Mouse (Mus musculus): ENCODE results near the gene Vsig4. TPM values are rescaled to one million over a fixed set of nuclear protein-coding genes. Genes with fewer than 3 reads are reported as not detected.

The Vsig4 gene
- not detected in 2 replicates for polyA plus RNA-seq (2014; fragmentation: Nextera tagmentation; extraction: Ambion mirVana)

DNA sequence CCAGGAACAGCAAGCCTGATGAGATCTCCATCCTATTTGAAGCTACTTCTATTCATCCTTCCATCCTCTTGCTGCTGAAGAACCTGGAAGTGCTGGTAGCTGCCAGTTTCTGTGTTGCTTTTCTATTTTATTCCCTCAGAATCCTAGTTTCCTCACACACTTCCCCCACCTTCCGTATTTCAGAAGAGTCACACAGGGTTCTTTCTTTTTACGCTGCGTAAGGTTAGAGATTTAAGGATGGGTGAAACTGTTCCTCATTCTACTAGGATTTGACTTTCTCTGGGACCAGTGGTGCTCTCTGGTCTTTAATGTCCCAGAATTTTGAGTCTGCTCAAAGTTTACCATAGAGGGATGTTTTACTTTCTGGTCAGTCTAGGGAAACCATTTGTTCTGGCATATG lies at the start of gene Vsig4:
Gene Vsig4 (minus strand): TSS at position 101 of the 400 bp plus-strand sequence.
- 93% methylated on average over 3 of the region's 3 CpGs for WGBS
- no peak within 1 kb of the TSS for H3K4me3 ChIP-seq (ENCODE audit: low read depth, low read length)
- no peak within 1 kb of the TSS for H3K27ac ChIP-seq (ENCODE audit: low read length)
- H3K4me1 ChIP-seq (ENCODE audit: control insufficient read depth, insufficient read depth, low read length): no peaks in the 10 kb centered on the region
- H3K9me3 ChIP-seq (ENCODE audit: control insufficient read depth, low read depth, low read length): no peaks in the 10 kb centered on the region
- H3K36me3 ChIP-seq (ENCODE audit: control insufficient read depth, insufficient read depth, low read length): no peaks in the 10 kb centered on the region
- no peak within 1 kb of the TSS for H3K4me2 ChIP-seq (replicated peaks; ENCODE audit: low read depth, low read length)
- no peak for ATAC-seq (ENCODE audit: insufficient number of reproducible peaks, insufficient read depth, low FRiP score, low read depth)
- H3K27me3 ChIP-seq (ENCODE audit: control insufficient read depth, insufficient read depth, low read length): no peaks in the 10 kb centered on the region
- no peak within 1 kb of the TSS for H3K9ac ChIP-seq (replicated peaks; ENCODE audit: low read depth, low read length)

- H3K4me3 ChIP-seq (ENCODE audit: low read depth, low read length): no peak overlapping the region
- ATAC-seq (ENCODE audit: insufficient number of reproducible peaks, insufficient read depth, low FRiP score, low read depth): no peak
- H3K9ac ChIP-seq (replicated peaks; ENCODE audit: low read depth, low read length): no peak overlapping the region
- no peaks in the 10 kb centered on the region for H3K36me3 ChIP-seq (ENCODE audit: control insufficient read depth, insufficient read depth, low read length)
- WGBS: 55% methylated on average over 2 of the region's 2 CpGs
- no peak overlapping the region for H3K4me2 ChIP-seq (replicated peaks; ENCODE audit: low read depth, low read length)
- no peak overlapping the region for H3K27ac ChIP-seq (ENCODE audit: low read length)
- H3K9me3 ChIP-seq (ENCODE audit: control insufficient read depth, low read depth, low read length): no peaks in the 10 kb centered on the region
- no peaks in the 10 kb centered on the region for H3K4me1 ChIP-seq (ENCODE audit: control insufficient read depth, insufficient read depth, low read length)
- no peaks in the 10 kb centered on the region for H3K27me3 ChIP-seq (ENCODE audit: control insufficient read depth, insufficient read depth, low read length)
These were observed 45.9 kb upstream of the Vsig4 start for GRCm38 (mm10) chrX:96339108-96339507.

GRCm38 (mm10) chrX:96329764-96330163 lies 36.5 kb upstream of the Vsig4 start:
- Histone ChIP-seq H3K4me2 (replicated peaks; ENCODE audit: low read depth, low read length) (no peak overlapping the region), H3K9ac (replicated peaks; ENCODE audit: low read depth, low read length) (no peak overlapping the region), H3K36me3 (ENCODE audit: control insufficient read depth, insufficient read depth, low read length) (no peaks in the 10 kb centered on the region), H3K27ac (ENCODE audit: low read length) (no peak overlapping the region), H3K27me3 (ENCODE audit: control insufficient read depth, insufficient read depth, low read length) (no peaks in the 10 kb centered on the region), H3K4me3 (ENCODE audit: low read depth, low read length) (no peak overlapping the region), H3K4me1 (ENCODE audit: control insufficient read depth, insufficient read depth, low read length) (no peaks in the 10 kb centered on the region), H3K9me3 (ENCODE audit: control insufficient read depth, low read depth, low read length) (no peaks in the 10 kb centered on the region)
- WGBS: 49% methylated on average over 4 of the region's 4 CpGs
- ATAC-seq (ENCODE audit: insufficient number of reproducible peaks, insufficient read depth, low FRiP score, low read depth): no peak

- Histone ChIP-seq H3K4me1 (ENCODE audit: control insufficient read depth, insufficient read depth, low read length) (no peaks in the 10 kb centered on the region), H3K4me3 (ENCODE audit: low read depth, low read length) (no peak overlapping the region), H3K9ac (replicated peaks; ENCODE audit: low read depth, low read length) (no peak overlapping the region), H3K27me3 (ENCODE audit: control insufficient read depth, insufficient read depth, low read length) (no peaks in the 10 kb centered on the region), H3K4me2 (replicated peaks; ENCODE audit: low read depth, low read length) (no peak overlapping the region), H3K27ac (ENCODE audit: low read length) (no peak overlapping the region), H3K36me3 (ENCODE audit: control insufficient read depth, insufficient read depth, low read length) (no peaks in the 10 kb centered on the region), H3K9me3 (ENCODE audit: control insufficient read depth, low read depth, low read length) (no peaks in the 10 kb centered on the region)
- no peak for ATAC-seq (ENCODE audit: insufficient number of reproducible peaks, insufficient read depth, low FRiP score, low read depth)
These were observed 36.7 kb downstream of the Vsig4 start for GRCm38 (mm10) chrX:96256509-96256908.

GRCm38 (mm10) chrX:96239644-96240043 lies 53.6 kb downstream of the Vsig4 start:
- H3K4me3 ChIP-seq (ENCODE audit: low read depth, low read length): no peak overlapping the region
- no peaks in the 10 kb centered on the region for H3K4me1 ChIP-seq (ENCODE audit: control insufficient read depth, insufficient read depth, low read length)
- no peak overlapping the region for H3K9ac ChIP-seq (replicated peaks; ENCODE audit: low read depth, low read length)
- H3K9me3 ChIP-seq (ENCODE audit: control insufficient read depth, low read depth, low read length): no peaks in the 10 kb centered on the region
- WGBS: 76% methylated on average over 2 of the region's 2 CpGs
- no peaks in the 10 kb centered on the region for H3K27me3 ChIP-seq (ENCODE audit: control insufficient read depth, insufficient read depth, low read length)
- ATAC-seq (ENCODE audit: insufficient number of reproducible peaks, insufficient read depth, low FRiP score, low read depth): no peak
- H3K36me3 ChIP-seq (ENCODE audit: control insufficient read depth, insufficient read depth, low read length): no peaks in the 10 kb centered on the region
- no peak overlapping the region for H3K27ac ChIP-seq (ENCODE audit: low read length)
- H3K4me2 ChIP-seq (replicated peaks; ENCODE audit: low read depth, low read length): no peak overlapping the region

- ATAC-seq (ENCODE audit: insufficient number of reproducible peaks, insufficient read depth, low FRiP score, low read depth): no peak
- Histone ChIP-seq H3K4me1 (ENCODE audit: control insufficient read depth, insufficient read depth, low read length) (no peaks in the 10 kb centered on the region), H3K4me2 (replicated peaks; ENCODE audit: low read depth, low read length) (no peak overlapping the region), H3K36me3 (ENCODE audit: control insufficient read depth, insufficient read depth, low read length) (no peaks in the 10 kb centered on the region), H3K27ac (ENCODE audit: low read length) (no peak overlapping the region), H3K4me3 (ENCODE audit: low read depth, low read length) (no peak overlapping the region), H3K9me3 (ENCODE audit: control insufficient read depth, low read depth, low read length) (no peaks in the 10 kb centered on the region), H3K9ac (replicated peaks; ENCODE audit: low read depth, low read length) (no peak overlapping the region), H3K27me3 (ENCODE audit: control insufficient read depth, insufficient read depth, low read length) (no peaks in the 10 kb centered on the region)
- 79% methylated on average over 1 of the region's 1 CpGs for WGBS
These were observed 54.2 kb downstream of the Vsig4 start for GRCm38 (mm10) chrX:96239037-96239436.

DNA sequence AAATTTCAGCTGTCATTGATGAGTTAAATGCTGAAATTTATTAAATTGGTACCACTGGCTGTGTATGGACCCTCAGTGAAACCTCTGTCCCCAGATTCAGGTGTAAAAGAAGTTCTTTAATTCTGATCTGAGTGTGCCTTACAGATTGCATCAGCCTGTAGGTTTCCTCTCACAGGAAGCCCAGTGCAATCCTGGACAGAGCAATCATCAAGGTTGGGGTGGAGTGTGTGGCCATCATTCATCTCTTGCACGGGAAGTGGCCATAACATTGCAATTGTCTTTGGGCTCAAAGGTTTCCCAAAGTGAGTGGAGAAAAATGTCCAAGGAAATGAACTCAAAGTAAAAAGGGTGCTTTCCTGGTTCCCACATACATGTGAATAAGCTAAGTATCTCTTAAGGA lies 57.5 kb downstream of the Vsig4 start:
- Histone ChIP-seq H3K27me3 (ENCODE audit: control insufficient read depth, insufficient read depth, low read length) (no peaks in the 10 kb centered on the region), H3K27ac (ENCODE audit: low read length) (no peak overlapping the region), H3K4me2 (replicated peaks; ENCODE audit: low read depth, low read length) (no peak overlapping the region), H3K36me3 (ENCODE audit: control insufficient read depth, insufficient read depth, low read length) (no peaks in the 10 kb centered on the region), H3K9ac (replicated peaks; ENCODE audit: low read depth, low read length) (no peak overlapping the region), H3K9me3 (ENCODE audit: control insufficient read depth, low read depth, low read length) (no peaks in the 10 kb centered on the region), H3K4me3 (ENCODE audit: low read depth, low read length) (no peak overlapping the region), H3K4me1 (ENCODE audit: control insufficient read depth, insufficient read depth, low read length) (no peaks in the 10 kb centered on the region)
- no peak for ATAC-seq (ENCODE audit: insufficient number of reproducible peaks, insufficient read depth, low FRiP score, low read depth)
- WGBS: 57% methylated on average over 1 of the region's 1 CpGs

DNA sequence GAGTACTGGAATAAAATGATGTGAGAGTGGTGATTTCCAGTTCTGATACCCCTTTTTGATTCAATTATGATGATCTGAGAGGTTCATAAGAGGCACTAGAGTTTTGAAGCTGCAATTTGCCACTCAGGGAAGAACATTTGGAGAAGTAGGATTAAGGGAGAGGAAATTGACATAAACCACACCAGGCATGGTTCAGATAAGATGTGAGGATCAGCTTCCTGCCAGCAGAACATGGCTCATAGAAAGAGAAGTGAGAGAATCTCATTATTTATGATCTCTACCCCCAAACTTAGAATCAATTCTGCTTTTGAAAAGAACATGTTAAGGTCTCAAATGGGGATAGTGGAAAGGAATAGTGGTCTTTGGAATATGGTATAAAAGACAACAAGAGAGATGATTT lies 66.2 kb downstream of the Vsig4 start:
- Histone ChIP-seq H3K4me1 (ENCODE audit: control insufficient read depth, insufficient read depth, low read length) (no peaks in the 10 kb centered on the region), H3K27me3 (ENCODE audit: control insufficient read depth, insufficient read depth, low read length) (no peaks in the 10 kb centered on the region), H3K4me2 (replicated peaks; ENCODE audit: low read depth, low read length) (no peak overlapping the region), H3K9ac (replicated peaks; ENCODE audit: low read depth, low read length) (no peak overlapping the region), H3K27ac (ENCODE audit: low read length) (no peak overlapping the region), H3K4me3 (ENCODE audit: low read depth, low read length) (no peak overlapping the region), H3K9me3 (ENCODE audit: control insufficient read depth, low read depth, low read length) (no peaks in the 10 kb centered on the region), H3K36me3 (ENCODE audit: control insufficient read depth, insufficient read depth, low read length) (no peaks in the 10 kb centered on the region)
- ATAC-seq (ENCODE audit: insufficient number of reproducible peaks, insufficient read depth, low FRiP score, low read depth): no peak

DNA sequence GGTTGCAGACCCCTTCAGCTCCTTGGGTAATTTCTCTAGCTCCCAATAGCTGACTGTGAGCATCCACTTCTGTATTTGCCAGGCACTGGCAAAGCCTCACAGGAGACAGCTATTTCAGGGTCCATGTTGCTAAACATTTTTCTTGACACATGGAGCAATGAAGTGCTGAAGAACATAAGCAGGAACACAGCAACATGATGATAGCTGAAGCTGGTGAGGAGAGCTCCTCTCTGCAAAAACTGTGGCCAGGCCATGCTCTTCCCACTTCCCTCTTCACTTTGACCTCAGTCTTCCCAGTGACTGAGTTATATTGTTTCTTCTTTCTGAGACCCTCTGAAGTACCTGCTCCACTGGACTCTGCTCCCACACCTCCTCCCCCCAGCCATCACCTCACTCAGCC lies 67.8 kb downstream of the Vsig4 start:
- Histone ChIP-seq H3K9ac (replicated peaks; ENCODE audit: low read depth, low read length) (no peak overlapping the region), H3K4me2 (replicated peaks; ENCODE audit: low read depth, low read length) (no peak overlapping the region), H3K27ac (ENCODE audit: low read length) (no peak overlapping the region), H3K27me3 (ENCODE audit: control insufficient read depth, insufficient read depth, low read length) (no peaks in the 10 kb centered on the region), H3K9me3 (ENCODE audit: control insufficient read depth, low read depth, low read length) (no peaks in the 10 kb centered on the region), H3K4me1 (ENCODE audit: control insufficient read depth, insufficient read depth, low read length) (no peaks in the 10 kb centered on the region), H3K36me3 (ENCODE audit: control insufficient read depth, insufficient read depth, low read length) (no peaks in the 10 kb centered on the region), H3K4me3 (ENCODE audit: low read depth, low read length) (no peak overlapping the region)
- ATAC-seq (ENCODE audit: insufficient number of reproducible peaks, insufficient read depth, low FRiP score, low read depth): no peak
